ENCODE assay signal across 7 mouse cellular contexts in genomic region chr7:84085049-84085945, GRCm38 (mm10). TPM values are rescaled to one million over a fixed set of nuclear protein-coding genes. Genes with fewer than 3 reads are reported as not detected.
DNase-seq lines count a peak whose midpoint lies in the region; ATAC-seq and TF ChIP-seq lines count a peak whose summit lies in the region.

No protein-coding gene starts in this region.

- H3K4me1 ChIP-seq in forebrain, embryonic 16.5 days (replicated peaks; ENCODE audit: control insufficient read depth, insufficient read depth, low read length) = peaks cover 12% of the 10 kb centered on the region
- H3K4me1 ChIP-seq in hindbrain, postnatal 0 days (ENCODE audit: insufficient read depth, low read length) = 0 out of 2 replicates have a peak, but pooled peaks cover 4% of the 10 kb centered on the region
- peaks cover 17% of the 10 kb centered on the region for H3K4me1 ChIP-seq in limb, embryonic 15.5 days
- peaks cover 14% of the 10 kb centered on the region for H3K4me1 ChIP-seq in neural tube, embryonic 12.5 days
- no peaks in the 10 kb centered on the region; the same call in 1 of the 2 replicates for H3K4me1 ChIP-seq in thymus, adult 2 months (replicated peaks; ENCODE audit: control insufficient read depth, insufficient read depth, low read length)

- 3% methylated on average over 39 of the region's 39 CpGs for WGBS in forebrain, embryonic 16.5 days
- WGBS in hindbrain, postnatal 0 days = 4% methylated on average over 39 of the region's 39 CpGs
- WGBS in limb, embryonic 15.5 days = 4% methylated on average over 39 of the region's 39 CpGs
- WGBS in neural tube, embryonic 12.5 days = 3% methylated on average over 39 of the region's 39 CpGs
- 12% methylated on average over 39 of the region's 39 CpGs for WGBS in thymus, adult 2 months

- H3K27me3 ChIP-seq in forebrain, embryonic 16.5 days (replicated peaks; ENCODE audit: control insufficient read depth, insufficient read depth, low read length) = 0 out of 2 replicates have a peak, but pooled peaks cover 6% of the 10 kb centered on the region
- no peaks in the 10 kb centered on the region; the same call in 1 of the 2 replicates for H3K27me3 ChIP-seq in hindbrain, postnatal 0 days (ENCODE audit: insufficient read depth, low read length)
- peaks cover 44% of the 10 kb centered on the region for H3K27me3 ChIP-seq in limb, embryonic 15.5 days
- H3K27me3 ChIP-seq in neural tube, embryonic 12.5 days (replicated peaks) = peaks cover 34% of the 10 kb centered on the region
- H3K27me3 ChIP-seq in thymus, adult 2 months (ENCODE audit: control insufficient read depth, insufficient read depth, low read length) = peaks cover 9% of the 10 kb centered on the region; the same call in 1 of the 2 replicates

- no peaks in the 10 kb centered on the region for H3K36me3 ChIP-seq in forebrain, embryonic 16.5 days (ENCODE audit: control insufficient read depth, insufficient read depth)
- H3K36me3 ChIP-seq in hindbrain, postnatal 0 days (ENCODE audit: insufficient read depth, low read length) = no peaks in the 10 kb centered on the region
- H3K36me3 ChIP-seq in limb, embryonic 15.5 days = no peaks in the 10 kb centered on the region
- H3K36me3 ChIP-seq in neural tube, embryonic 12.5 days = no peaks in the 10 kb centered on the region
- no peaks in the 10 kb centered on the region for H3K36me3 ChIP-seq in thymus, adult 2 months (ENCODE audit: control insufficient read depth, insufficient read depth, low read length)

- H3K9ac ChIP-seq in forebrain, embryonic 16.5 days (replicated peaks; ENCODE audit: low read depth, low read length) = 0 out of 2 replicates have a peak overlapping the region, but pooled peaks have one; percentile 11
- H3K9ac ChIP-seq in hindbrain, postnatal 0 days (replicated peaks; ENCODE audit: low read length) = peak overlapping the region; percentile 47; the same call in 1 of the 2 replicates
- H3K9ac ChIP-seq in limb, embryonic 15.5 days = no peak overlapping the region
- no peak overlapping the region for H3K9ac ChIP-seq in neural tube, embryonic 12.5 days

- no peak overlapping the region for H3K27ac ChIP-seq in forebrain, embryonic 16.5 days (ENCODE audit: low read length)
- H3K27ac ChIP-seq in hindbrain, postnatal 0 days = no peak overlapping the region
- no peak overlapping the region for H3K27ac ChIP-seq in limb, embryonic 15.5 days
- no peak overlapping the region for H3K27ac ChIP-seq in neural tube, embryonic 12.5 days
- no peak overlapping the region for H3K27ac ChIP-seq in thymus, adult 2 months (ENCODE audit: control insufficient read depth, insufficient read depth, low read length)

- H3K4me2 ChIP-seq in forebrain, embryonic 16.5 days (ENCODE audit: low read length) = peak overlapping the region; percentile 69
- H3K4me2 ChIP-seq in hindbrain, postnatal 0 days (ENCODE audit: low read depth, low read length) = peak overlapping the region; percentile 83
- peak overlapping the region; percentile 88 for H3K4me2 ChIP-seq in limb, embryonic 15.5 days
- H3K4me2 ChIP-seq in neural tube, embryonic 12.5 days (replicated peaks) = peak overlapping the region; percentile 82

- TF ChIP-seq POLR2A in thymus, adult 2 months (IDR thresholded peaks at IDR 0.05; ENCODE audit: control insufficient read depth, extremely low read depth, insufficient read depth, low read length, poor library complexity) = no peak

- H3K9me3 ChIP-seq in forebrain, embryonic 16.5 days (ENCODE audit: control insufficient read depth, low read length) = no peaks in the 10 kb centered on the region
- H3K9me3 ChIP-seq in hindbrain, postnatal 0 days (ENCODE audit: low read length) = no peaks in the 10 kb centered on the region
- H3K9me3 ChIP-seq in limb, embryonic 15.5 days = no peaks in the 10 kb centered on the region
- no peaks in the 10 kb centered on the region for H3K9me3 ChIP-seq in neural tube, embryonic 12.5 days

- no peak for TF ChIP-seq CTCF in hindbrain, postnatal 0 days (IDR thresholded peaks at IDR 0.05; ENCODE audit: low read depth)
- no peak for TF ChIP-seq CTCF in thymus, adult 2 months (IDR thresholded peaks at IDR 0.05; ENCODE audit: borderline replicate concordance, control insufficient read depth, extremely low read depth, insufficient read depth, low read length, poor library complexity)

- DNase-seq in adrenal gland, adult 2 months = peak; percentile 71
- DNase-seq in cerebellum, adult 18-20 months = peak; percentile 68 to 75
- peak; percentile 33 for DNase-seq in hindbrain, postnatal 0 days (ENCODE audit: low spot score)
- DNase-seq in thymus, adult 2 months = peak; percentile 61

- peak overlapping the region; percentile 56 for H3K4me3 ChIP-seq in forebrain, embryonic 16.5 days (replicated peaks; ENCODE audit: low read length)
- peak overlapping the region; percentile 50 for H3K4me3 ChIP-seq in hindbrain, postnatal 0 days (ENCODE audit: low read length)
- peak overlapping the region; percentile 46 for H3K4me3 ChIP-seq in limb, embryonic 15.5 days
- H3K4me3 ChIP-seq in neural tube, embryonic 12.5 days = peak overlapping the region; percentile 49
- no peak overlapping the region for H3K4me3 ChIP-seq in thymus, adult 2 months (ENCODE audit: control insufficient read depth, insufficient read depth, low read length)

- peak; percentile 13; the same call in 1 of the 2 replicates for ATAC-seq in forebrain, embryonic 16.5 days
- ATAC-seq in hindbrain, postnatal 0 days = no peak
- ATAC-seq in limb, embryonic 15.5 days (ENCODE audit: insufficient number of reproducible peaks, low FRiP score, low TSS enrichment, low read depth) = 0 out of 2 replicates have a peak, but pooled peaks have one; percentile 35
- ATAC-seq in neural tube, embryonic 12.5 days (ENCODE audit: low FRiP score, low read depth) = peak; percentile 30

RNA-seq across cellular contexts. Expression of gene Cemip, which starts 1.0 kb away (rescaled TPM):
- 1 to 10 TPM; 1.0 to 1.6 TPM for total RNA-seq in adrenal gland, adult 2 months (2021)
- polyA plus RNA-seq in adrenal gland, adult 2 months (2012; rRNA removed) = 0.27 and 0.47 TPM in 2 replicates
- 0.51 and 0.60 TPM in 2 replicates for polyA plus RNA-seq in forebrain, embryonic 16.5 days (2015; fragmentation: Nextera tagmentation; extraction: Ambion mirVana)
- 5.7 and 10.3 TPM in 2 replicates for total RNA-seq in hindbrain, postnatal 0 days (2014; rRNA removed)
- polyA plus RNA-seq in hindbrain, postnatal 0 days (2015; fragmentation: Nextera tagmentation; extraction: Ambion mirVana) = 0.81 and 1.0 TPM in 2 replicates
- 0.31 and 0.45 TPM in 2 replicates for polyA plus RNA-seq in limb, embryonic 15.5 days (2015; fragmentation: Nextera tagmentation; extraction: Ambion mirVana)
- 0.08 and 0.20 TPM in 2 replicates for polyA plus RNA-seq in neural tube, embryonic 12.5 days (2016; fragmentation: Nextera tagmentation; extraction: Ambion mirVana)
- polyA plus RNA-seq in thymus, adult 2 months (2012; rRNA removed) = 0.59 and 0.63 TPM in 2 replicates

Comparison
In these comparisons a context has a peak if more than half of its experiments do, and no peak if none do; other contexts are left out.
1. H3K9ac ChIP-seq: peak in forebrain, embryonic 16.5 days (single experiment) and hindbrain, postnatal 0 days (single experiment); none in limb, embryonic 15.5 days (single experiment) and neural tube, embryonic 12.5 days (single experiment).
2. Peak in every context shown above with its lines, with median percentiles within 50 percentile points of each other: DNase-seq and H3K4me2 ChIP-seq.